Mouse (Mus musculus): ENCODE data around the gene Oscp1. TPM values are rescaled to one million over a fixed set of nuclear protein-coding genes. Genes with fewer than 3 reads are reported as not detected.
A peak's percentile ranks its signal among the peaks of the same experiment; 100 is the strongest.

Oscp1 gene
- polyA plus RNA-seq, 1 experiment from 2014 or later: 32.0 TPM

- no peak overlapping the region for H3K4me3 ChIP-seq (replicated peaks)
- no peak overlapping the region for H3K9ac ChIP-seq
- no peak overlapping the region for H3K27ac ChIP-seq (replicated peaks)
- H3K9me3 ChIP-seq (replicated peaks): no peaks in the 10 kb centered on the region
- H3K27me3 ChIP-seq: no peaks in the 10 kb centered on the region
- H3K4me1 ChIP-seq: peaks cover 48% of the 10 kb centered on the region
- H3K4me2 ChIP-seq (replicated peaks): no peak overlapping the region
- no peaks in the 10 kb centered on the region for H3K36me3 ChIP-seq
- WGBS: 76% methylated on average over 4 of the region's 4 CpGs
- no peak for ATAC-seq (ENCODE audit: insufficient number of reproducible peaks, low FRiP score, low TSS enrichment, low read depth)
Observed at GRCm38 (mm10) chr4:126113243-126113642, 54.9 kb downstream of the Oscp1 start.

GRCm38 (mm10) chr4:126113943-126114342 lies 55.6 kb downstream of the Oscp1 start:
- no peak for ATAC-seq (ENCODE audit: insufficient number of reproducible peaks, low FRiP score, low TSS enrichment, low read depth)
- Histone ChIP-seq H3K9ac (no peak overlapping the region), H3K27me3 (no peaks in the 10 kb centered on the region), H3K27ac (replicated peaks) (no peak overlapping the region), H3K4me3 (replicated peaks) (no peak overlapping the region), H3K4me1 (peaks cover 48% of the 10 kb centered on the region), H3K4me2 (replicated peaks) (no peak overlapping the region), H3K9me3 (replicated peaks) (no peaks in the 10 kb centered on the region), H3K36me3 (no peaks in the 10 kb centered on the region)
- 22% methylated on average over 6 of the region's 6 CpGs for WGBS

GRCm38 (mm10) chr4:126115411-126115810 lies 57.0 kb downstream of the Oscp1 start:
- Histone ChIP-seq H3K27me3 (no peaks in the 10 kb centered on the region), H3K27ac (replicated peaks) (no peak overlapping the region), H3K4me3 (replicated peaks) (no peak overlapping the region), H3K4me2 (replicated peaks) (no peak overlapping the region), H3K4me1 (peaks cover 38% of the 10 kb centered on the region), H3K9ac (no peak overlapping the region), H3K36me3 (no peaks in the 10 kb centered on the region), H3K9me3 (replicated peaks) (no peaks in the 10 kb centered on the region)
- ATAC-seq (ENCODE audit: insufficient number of reproducible peaks, low FRiP score, low TSS enrichment, low read depth): no peak
- WGBS: 82% methylated on average over 9 of the region's 9 CpGs

GRCm38 (mm10) chr4:126115871-126116521 lies 57.6 kb downstream of the Oscp1 start:
- no peak overlapping the region for H3K27ac ChIP-seq (replicated peaks)
- H3K9me3 ChIP-seq (replicated peaks): no peaks in the 10 kb centered on the region
- no peaks in the 10 kb centered on the region for H3K27me3 ChIP-seq
- H3K36me3 ChIP-seq: no peaks in the 10 kb centered on the region
- no peak overlapping the region for H3K9ac ChIP-seq
- H3K4me1 ChIP-seq: peaks cover 33% of the 10 kb centered on the region
- H3K4me3 ChIP-seq (replicated peaks): no peak overlapping the region
- H3K4me2 ChIP-seq (replicated peaks): no peak overlapping the region
- WGBS: 60% methylated on average over 6 of the region's 6 CpGs
- no peak for ATAC-seq (ENCODE audit: insufficient number of reproducible peaks, low FRiP score, low TSS enrichment, low read depth)

GRCm38 (mm10) chr4:126117116-126117515 lies 58.8 kb downstream of the Oscp1 start:
- Histone ChIP-seq H3K27me3 (no peaks in the 10 kb centered on the region), H3K9ac (no peak overlapping the region), H3K36me3 (no peaks in the 10 kb centered on the region), H3K27ac (replicated peaks) (no peak overlapping the region), H3K4me2 (replicated peaks) (no peak overlapping the region), H3K4me1 (peaks cover 28% of the 10 kb centered on the region), H3K9me3 (replicated peaks) (no peaks in the 10 kb centered on the region), H3K4me3 (replicated peaks) (no peak overlapping the region)
- 80% methylated on average over 8 of the region's 8 CpGs for WGBS
- ATAC-seq (ENCODE audit: insufficient number of reproducible peaks, low FRiP score, low TSS enrichment, low read depth): no peak

- Histone ChIP-seq H3K4me1 (peaks cover 22% of the 10 kb centered on the region), H3K4me2 (replicated peaks) (no peak overlapping the region), H3K9ac (no peak overlapping the region), H3K27me3 (no peaks in the 10 kb centered on the region), H3K9me3 (replicated peaks) (no peaks in the 10 kb centered on the region), H3K27ac (replicated peaks) (no peak overlapping the region), H3K4me3 (replicated peaks) (no peak overlapping the region), H3K36me3 (peaks cover 1% of the 10 kb centered on the region; the same call in 1 of the 2 replicates)
- WGBS: 76% methylated on average over 4 of the region's 4 CpGs
- ATAC-seq (ENCODE audit: insufficient number of reproducible peaks, low FRiP score, low TSS enrichment, low read depth): no peak
Observed at GRCm38 (mm10) chr4:126118651-126119050, 60.3 kb downstream of the Oscp1 start.

GRCm38 (mm10) chr4:126119051-126119450 lies 60.7 kb downstream of the Oscp1 start:
- Histone ChIP-seq H3K9ac (no peak overlapping the region), H3K27ac (replicated peaks) (no peak overlapping the region), H3K4me3 (replicated peaks) (no peak overlapping the region), H3K4me2 (replicated peaks) (no peak overlapping the region), H3K27me3 (no peaks in the 10 kb centered on the region), H3K36me3 (peaks cover 4% of the 10 kb centered on the region; the same call in 1 of the 2 replicates), H3K9me3 (replicated peaks) (no peaks in the 10 kb centered on the region), H3K4me1 (peaks cover 22% of the 10 kb centered on the region)
- 93% methylated on average over 1 of the region's 1 CpGs for WGBS
- no peak for ATAC-seq (ENCODE audit: insufficient number of reproducible peaks, low FRiP score, low TSS enrichment, low read depth)

GRCm38 (mm10) chr4:126120052-126120451 lies 61.7 kb downstream of the Oscp1 start:
- Histone ChIP-seq H3K27me3 (no peaks in the 10 kb centered on the region), H3K4me1 (peaks cover 19% of the 10 kb centered on the region), H3K9ac (no peak overlapping the region), H3K9me3 (replicated peaks) (no peaks in the 10 kb centered on the region), H3K27ac (replicated peaks) (no peak overlapping the region), H3K4me2 (replicated peaks) (no peak overlapping the region), H3K4me3 (replicated peaks) (no peak overlapping the region), H3K36me3 (peaks cover 13% of the 10 kb centered on the region)
- 88% methylated on average over 5 of the region's 5 CpGs for WGBS
- no peak for ATAC-seq (ENCODE audit: insufficient number of reproducible peaks, low FRiP score, low TSS enrichment, low read depth)

- Histone ChIP-seq H3K36me3 (peaks cover 18% of the 10 kb centered on the region), H3K4me1 (peaks cover 17% of the 10 kb centered on the region), H3K4me2 (replicated peaks) (no peak overlapping the region), H3K27ac (replicated peaks) (no peak overlapping the region), H3K27me3 (no peaks in the 10 kb centered on the region), H3K4me3 (replicated peaks) (no peak overlapping the region), H3K9ac (no peak overlapping the region), H3K9me3 (replicated peaks) (no peaks in the 10 kb centered on the region)
- ATAC-seq (ENCODE audit: insufficient number of reproducible peaks, low FRiP score, low TSS enrichment, low read depth): no peak
- WGBS: 87% methylated on average over 2 of the region's 2 CpGs
Observed at GRCm38 (mm10) chr4:126120506-126120905, 62.1 kb downstream of the Oscp1 start.

- H3K27ac ChIP-seq (replicated peaks): no peak overlapping the region
- no peak overlapping the region for H3K4me3 ChIP-seq (replicated peaks)
- no peak for ATAC-seq (ENCODE audit: insufficient number of reproducible peaks, low FRiP score, low TSS enrichment, low read depth)
Observed at GRCm38 (mm10) chr4:126123309-126124040, 65.1 kb downstream of the Oscp1 start.

GRCm38 (mm10) chr4:126130502-126130901 lies 72.1 kb downstream of the Oscp1 start:
- no peak for ATAC-seq (ENCODE audit: insufficient number of reproducible peaks, low FRiP score, low TSS enrichment, low read depth)
- Histone ChIP-seq H3K4me3 (replicated peaks) (no peak overlapping the region), H3K9ac (no peak overlapping the region), H3K9me3 (replicated peaks) (no peaks in the 10 kb centered on the region), H3K4me1 (peaks cover 40% of the 10 kb centered on the region), H3K4me2 (replicated peaks) (no peak overlapping the region), H3K27ac (replicated peaks) (peak overlapping the region; percentile 86), H3K36me3 (peaks cover 52% of the 10 kb centered on the region), H3K27me3 (no peaks in the 10 kb centered on the region)
- WGBS: 30% methylated on average over 11 of the region's 11 CpGs

More at GRCm38 (mm10) chr4:126123309-126124040, 65.1 kb downstream of the Oscp1 start:
- H3K4me2 ChIP-seq (replicated peaks): no peak overlapping the region
- H3K4me1 ChIP-seq: peaks cover 8% of the 10 kb centered on the region; the same call in 1 of the 2 replicates
- 85% methylated on average over 10 of the region's 10 CpGs for WGBS
- H3K27me3 ChIP-seq: no peaks in the 10 kb centered on the region
- peaks cover 46% of the 10 kb centered on the region for H3K36me3 ChIP-seq
- no peaks in the 10 kb centered on the region for H3K9me3 ChIP-seq (replicated peaks)
- no peak overlapping the region for H3K9ac ChIP-seq
